Mouse (Mus musculus): ENCODE data around the gene Nkx2-5.

Gene Nkx2-5

DNA sequence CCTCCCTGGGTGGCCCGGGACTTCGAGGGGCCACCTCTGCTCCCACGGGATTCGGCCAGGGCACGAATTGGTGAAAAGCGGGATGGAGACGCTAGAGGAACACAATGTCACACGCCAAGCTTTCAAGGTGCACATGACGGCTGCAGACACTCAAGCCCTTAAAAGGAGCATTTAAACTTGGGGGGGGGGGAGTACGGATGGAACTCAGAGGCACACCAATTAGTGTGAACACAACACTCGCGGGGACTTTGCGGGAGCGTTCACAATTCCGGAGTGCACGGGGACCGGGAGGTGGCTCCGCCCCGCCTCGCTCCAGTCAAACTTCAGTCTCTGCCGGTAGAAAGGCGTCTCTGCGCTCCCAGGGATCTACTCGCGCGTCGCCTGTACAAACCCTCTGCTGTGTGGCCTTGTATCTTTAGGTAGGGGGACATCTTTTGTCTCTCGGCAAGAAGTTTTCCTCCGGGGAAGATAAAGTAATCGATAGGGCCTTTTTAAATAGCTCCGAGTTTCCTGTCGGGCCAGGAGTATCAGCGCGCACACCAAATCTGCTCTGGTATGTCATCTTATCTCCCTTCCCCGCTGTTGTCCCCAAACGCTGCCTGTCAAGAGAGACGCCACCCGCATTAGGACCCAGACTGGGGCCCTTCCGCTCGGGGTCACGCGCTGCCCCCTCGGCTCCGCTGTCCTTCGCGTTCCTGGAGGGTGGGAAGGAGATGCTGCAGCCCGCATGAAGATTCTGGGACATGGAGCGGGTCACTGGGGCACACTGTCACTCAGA is 5.7 kb upstream of the Nkx2-5 start:
- DNase-seq (ENCODE audit: low spot score in 2 of 2): no peak

DNA sequence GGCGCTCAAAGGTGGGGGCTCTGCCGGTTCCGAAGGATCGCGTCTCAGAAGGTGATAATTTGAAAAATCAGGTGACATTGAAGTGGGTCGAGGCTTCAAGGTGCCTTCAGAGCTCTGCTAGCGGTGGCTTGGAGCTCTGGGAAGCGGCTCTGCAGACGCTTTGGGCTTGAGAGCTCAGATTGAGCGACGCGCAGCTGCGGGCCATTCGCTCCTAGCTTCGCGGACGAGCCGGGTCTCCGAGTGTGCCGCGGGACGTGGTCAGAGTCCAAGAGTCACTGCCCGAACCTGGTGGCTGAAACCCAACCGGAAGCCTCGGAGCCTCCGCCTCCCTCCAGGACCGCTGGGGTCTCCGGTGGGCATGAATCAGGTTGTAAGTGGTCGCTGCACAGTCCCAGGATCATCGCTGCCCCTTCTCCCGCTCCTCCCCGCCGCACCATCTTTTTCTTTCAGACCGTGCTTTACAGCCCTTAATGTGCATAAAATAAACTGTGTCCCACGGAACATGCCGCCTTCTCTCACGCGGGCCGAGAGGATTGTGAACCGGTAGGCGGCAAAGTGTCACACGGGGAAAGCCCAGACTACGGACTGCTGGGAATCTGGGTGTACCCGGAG is 5.0 kb upstream of the Nkx2-5 start:
- no peak for DNase-seq (ENCODE audit: low spot score in 2 of 2)

GRCm38 (mm10) chr17:26849106-26849745 is 4.4 kb upstream of the Nkx2-5 start:
- no peak for DNase-seq (ENCODE audit: low spot score in 2 of 2)

GRCm38 (mm10) chr17:26848236-26848635 is 3.4 kb upstream of the Nkx2-5 start:
- no peak for DNase-seq (ENCODE audit: low spot score in 2 of 2)

- DNase-seq (ENCODE audit: low spot score in 2 of 2): no peak
Measured at GRCm38 (mm10) chr17:26847801-26848200, 3.0 kb upstream of the Nkx2-5 start.

DNA sequence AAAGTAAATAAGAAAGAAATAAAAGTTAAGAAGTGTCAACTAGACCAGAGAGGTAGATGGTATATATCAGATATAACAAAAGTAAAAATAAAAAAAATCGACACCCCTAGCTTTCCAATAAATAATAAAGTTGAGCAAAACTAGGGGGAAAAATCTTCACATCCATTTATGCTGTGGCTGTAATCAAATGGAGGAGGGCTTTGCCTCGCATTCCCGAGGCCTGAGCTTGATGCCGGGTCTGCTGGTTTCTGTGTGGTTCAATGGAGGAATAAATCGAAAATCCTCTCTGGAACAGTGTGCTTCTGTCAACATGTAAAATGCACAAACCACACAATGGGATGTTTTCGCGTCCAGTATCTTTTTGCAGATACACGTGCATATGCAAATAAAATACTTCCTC is 1.6 kb upstream of the Nkx2-5 start:
- DNase-seq (ENCODE audit: low spot score in 2 of 2): peak in 1 of 2 experiments; percentile 3

DNA sequence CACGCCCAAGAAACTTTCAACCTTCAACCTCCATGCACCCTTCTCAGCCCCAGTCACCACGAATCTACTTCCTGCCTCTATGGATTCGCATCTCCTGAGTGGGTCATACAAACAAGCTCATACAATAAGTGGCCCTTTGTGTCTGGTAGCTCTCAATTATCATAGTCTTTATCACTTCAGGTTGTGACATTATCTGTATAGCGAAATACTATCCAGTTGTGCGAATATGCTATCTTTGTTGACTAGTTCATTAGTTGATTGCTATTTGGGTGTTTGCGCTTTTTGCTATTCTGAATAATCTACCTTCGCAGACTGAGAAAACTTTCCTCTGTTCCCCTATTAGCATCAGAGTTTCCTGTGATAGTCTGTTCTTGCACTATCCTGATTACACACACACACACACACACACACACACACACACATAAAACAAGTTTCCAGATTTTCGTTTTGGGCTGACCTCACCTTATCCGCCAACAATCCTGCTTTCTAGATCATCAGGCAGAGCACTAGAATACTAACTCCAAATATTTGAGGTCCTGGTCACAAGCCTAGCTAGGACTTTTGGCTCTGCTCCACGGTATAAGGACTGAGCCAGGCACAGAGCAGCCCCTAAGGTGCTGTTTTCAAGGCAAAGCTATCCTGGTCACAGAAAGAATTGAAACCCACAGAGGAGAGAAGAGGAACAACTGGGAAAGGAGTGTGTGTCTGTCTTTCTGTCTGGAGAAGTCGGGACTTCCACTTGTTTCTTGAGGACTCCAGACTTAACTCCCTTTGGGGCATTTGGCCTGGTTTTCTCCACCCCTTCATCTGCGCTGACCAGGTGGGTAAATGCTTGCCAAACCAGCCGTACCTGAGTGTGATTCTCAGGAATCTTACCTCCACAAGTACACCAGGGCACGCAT is 591 bp upstream of the Nkx2-5 start:
- peak in 1 of 2 experiments; percentile 12 for DNase-seq (ENCODE audit: low spot score in 2 of 2)

GRCm38 (mm10) chr17:26844371-26844851 is 398 bp downstream of the Nkx2-5 start:
- peak in 1 of 2 experiments; percentile 16 for DNase-seq (ENCODE audit: low spot score in 2 of 2)

- DNase-seq (ENCODE audit: low spot score in 2 of 2): no peak
Measured at GRCm38 (mm10) chr17:26843696-26844236, 1.0 kb downstream of the Nkx2-5 start.

DNA sequence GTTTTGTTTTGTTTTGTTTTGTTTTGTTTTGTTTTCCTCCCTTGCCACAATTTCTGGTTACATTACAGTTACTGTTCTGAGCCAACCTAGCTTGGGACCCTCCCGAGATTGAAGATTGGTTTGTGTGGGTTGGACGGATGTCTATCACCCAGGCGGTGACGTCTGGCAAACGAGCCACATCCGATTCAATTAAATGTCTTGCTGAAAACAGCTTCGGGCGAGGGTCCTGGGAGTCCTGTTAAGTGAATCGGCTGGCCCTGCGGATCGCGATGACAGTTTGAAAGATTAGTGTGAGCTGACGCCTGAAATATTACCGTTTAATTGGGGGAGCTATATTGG is 1.6 kb downstream of the Nkx2-5 start:
- peak in 1 of 2 experiments; percentile 17 for DNase-seq (ENCODE audit: low spot score in 2 of 2)

DNA sequence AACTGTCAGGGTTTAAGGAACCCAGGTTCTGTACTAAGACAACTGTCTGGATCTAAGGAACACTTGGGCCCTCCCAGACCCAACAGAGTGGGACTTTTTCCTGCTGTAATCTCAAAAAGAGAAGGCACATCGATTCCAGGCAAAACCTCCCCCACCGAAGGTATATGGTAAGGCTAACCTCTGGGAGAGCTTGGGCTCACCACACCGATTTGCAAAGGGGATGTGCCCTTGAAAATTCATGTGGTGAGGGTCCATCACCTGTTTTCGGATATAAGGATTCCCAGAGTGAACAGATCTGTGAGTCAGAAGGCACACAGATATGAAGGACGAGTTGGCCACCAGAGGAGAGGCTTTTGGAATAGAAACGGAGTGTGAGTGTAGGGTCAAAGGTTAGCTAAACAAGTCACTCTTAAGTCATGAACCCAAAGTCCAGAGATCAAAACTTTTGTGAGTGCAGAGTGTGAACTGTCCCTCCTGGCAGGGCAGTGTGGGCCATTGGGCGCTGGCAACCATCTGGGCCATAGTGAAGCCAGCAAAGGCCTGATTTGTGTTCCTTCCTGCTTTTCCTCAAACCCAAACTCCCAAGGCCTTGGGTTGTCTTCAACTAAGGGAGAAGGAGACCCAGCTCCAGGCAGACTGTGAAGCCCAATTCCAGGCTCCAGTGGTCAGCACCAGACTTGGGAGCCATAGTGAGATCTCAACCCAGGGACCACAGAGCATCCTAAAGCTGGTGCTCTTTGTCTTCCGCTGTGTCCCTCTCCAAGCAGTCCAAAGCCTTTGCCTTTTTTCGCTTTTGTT is 2.2 kb downstream of the Nkx2-5 start:
- peak in 1 of 2 experiments; percentile 13 for DNase-seq (ENCODE audit: low spot score in 2 of 2)

DNA sequence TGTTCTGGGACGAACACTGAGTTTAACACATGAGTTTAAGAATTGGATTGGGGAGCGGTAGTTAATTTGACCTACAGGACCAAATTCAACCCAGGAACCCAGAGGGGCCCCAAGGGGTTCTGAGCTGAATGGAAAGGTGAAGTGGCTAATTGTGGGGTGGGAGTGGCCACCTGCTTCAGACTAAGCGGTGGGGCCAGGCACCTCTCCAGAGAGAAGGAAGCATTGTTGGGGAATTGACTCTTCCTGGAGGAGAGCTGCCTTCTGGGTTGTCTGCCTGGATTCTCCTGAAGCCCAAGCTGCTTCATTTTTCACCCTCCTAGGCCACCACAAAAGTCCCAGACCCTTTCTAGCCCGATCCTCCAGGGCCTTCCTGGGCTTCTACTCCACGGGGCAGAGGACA is 2.8 kb downstream of the Nkx2-5 start:
- peak in 1 of 2 experiments; percentile 14 for DNase-seq (ENCODE audit: low spot score in 2 of 2)

GRCm38 (mm10) chr17:26840922-26841731 is 3.7 kb downstream of the Nkx2-5 start:
- peak in 1 of 2 experiments; percentile 22 for DNase-seq (ENCODE audit: low spot score in 2 of 2)

- DNase-seq (ENCODE audit: low spot score in 2 of 2): peak in 1 of 2 experiments; percentile 9
Measured at GRCm38 (mm10) chr17:26840439-26840780, 4.4 kb downstream of the Nkx2-5 start.

- DNase-seq (ENCODE audit: low spot score in 2 of 2): peak in 1 of 2 experiments; percentile 14
Measured at GRCm38 (mm10) chr17:26839718-26840438, 4.9 kb downstream of the Nkx2-5 start.

GRCm38 (mm10) chr17:26838911-26839717 is 5.7 kb downstream of the Nkx2-5 start:
- peak in 1 of 2 experiments; percentile 11 for DNase-seq (ENCODE audit: low spot score in 2 of 2)

GRCm38 (mm10) chr17:26838191-26838910 is 6.5 kb downstream of the Nkx2-5 start:
- no peak for DNase-seq (ENCODE audit: low spot score in 2 of 2)

Measured in cerebellum, postnatal 4 days (tissue).